Mouse (Mus musculus) hindbrain, embryonic 13.5 days (tissue): ENCODE data around the gene Sptbn4. TPM values are rescaled to one million over a fixed set of nuclear protein-coding genes. Genes with fewer than 3 reads are reported as not detected.
A peak's percentile ranks its signal among the peaks of the same experiment; 100 is the strongest.
"Not testable (repeated sequence)": the region's sequence is repeated elsewhere in the genome, so short reads cannot be mapped to it uniquely, and the experiment has no call there.

ENCODE experiments used
- ATAC-seq: fragments of 200-750 bp; cut with Nextera tagmentation; 2 replicates; pipeline ENCODE4 v1.8.0; 2017; ENCODE audit warnings: moderate TSS enrichment; ENCODE audit not compliant: low FRiP score
- H3K27ac ChIP-seq: fragments of 300-500 bp; sonication (generic); 2 replicates; pipeline ENCODE4 v1.5.1; 2015; ENCODE audit warnings: inconsistent platforms, mild to moderate bottlenecking, moderate library complexity
- H3K27me3 ChIP-seq: fragments of 300-500 bp; sonication (generic); 2 replicates; pipeline ENCODE4 v1.6.1; 2015; ENCODE audit warnings: mild to moderate bottlenecking, inconsistent platforms
- H3K36me3 ChIP-seq: fragments of 300-500 bp; sonication (generic); 2 replicates; pipeline ENCODE4 v1.6.1; 2015; ENCODE audit warnings: mild to moderate bottlenecking, inconsistent platforms
- H3K4me1 ChIP-seq: fragments of 300-500 bp; sonication (generic); replicated peaks from 2 replicates; pipeline ENCODE4 v1.6.1; 2015; ENCODE audit warnings: inconsistent platforms
- H3K4me2 ChIP-seq: fragments of 300-500 bp; sonication (generic); 2 replicates; pipeline ENCODE4 v1.6.1; 2015; ENCODE audit warnings: inconsistent platforms, mild to moderate bottlenecking, moderate library complexity
- H3K4me3 ChIP-seq: fragments of 300-500 bp; sonication (generic); 2 replicates; pipeline ENCODE4 v1.5.1; 2015; ENCODE audit warnings: mild to moderate bottlenecking, inconsistent platforms
- H3K9ac ChIP-seq: fragments of 300-500 bp; sonication (generic); 2 replicates; pipeline ENCODE4 v1.6.1; 2015; ENCODE audit warnings: mild to moderate bottlenecking, inconsistent platforms
- H3K9me3 ChIP-seq: fragments of 300-500 bp; sonication (generic); 2 replicates; pipeline ENCODE4 v1.6.1; 2016; ENCODE audit warnings: inconsistent platforms
- WGBS: fragments of 180-500 bp; shearing (Covaris S2); methylation state at CpG from one replicate; pipeline ENCODE4 v1.1.7; 2015; 5-methylcytosine and 5-hydroxymethylcytosine counted together
- polyA plus RNA-seq: library from polyadenylated mRNA; unstranded; fragments of >200 nt; fragmentation: Nextera tagmentation; extraction: Ambion mirVana; gene quantifications from 2 replicates; pipeline ENCODE4 v1.2.1, GENCODE M21; 2015

Sptbn4 gene
- polyA plus RNA-seq, result 2.2 and 2.6 TPM in 2 replicates

DNA sequence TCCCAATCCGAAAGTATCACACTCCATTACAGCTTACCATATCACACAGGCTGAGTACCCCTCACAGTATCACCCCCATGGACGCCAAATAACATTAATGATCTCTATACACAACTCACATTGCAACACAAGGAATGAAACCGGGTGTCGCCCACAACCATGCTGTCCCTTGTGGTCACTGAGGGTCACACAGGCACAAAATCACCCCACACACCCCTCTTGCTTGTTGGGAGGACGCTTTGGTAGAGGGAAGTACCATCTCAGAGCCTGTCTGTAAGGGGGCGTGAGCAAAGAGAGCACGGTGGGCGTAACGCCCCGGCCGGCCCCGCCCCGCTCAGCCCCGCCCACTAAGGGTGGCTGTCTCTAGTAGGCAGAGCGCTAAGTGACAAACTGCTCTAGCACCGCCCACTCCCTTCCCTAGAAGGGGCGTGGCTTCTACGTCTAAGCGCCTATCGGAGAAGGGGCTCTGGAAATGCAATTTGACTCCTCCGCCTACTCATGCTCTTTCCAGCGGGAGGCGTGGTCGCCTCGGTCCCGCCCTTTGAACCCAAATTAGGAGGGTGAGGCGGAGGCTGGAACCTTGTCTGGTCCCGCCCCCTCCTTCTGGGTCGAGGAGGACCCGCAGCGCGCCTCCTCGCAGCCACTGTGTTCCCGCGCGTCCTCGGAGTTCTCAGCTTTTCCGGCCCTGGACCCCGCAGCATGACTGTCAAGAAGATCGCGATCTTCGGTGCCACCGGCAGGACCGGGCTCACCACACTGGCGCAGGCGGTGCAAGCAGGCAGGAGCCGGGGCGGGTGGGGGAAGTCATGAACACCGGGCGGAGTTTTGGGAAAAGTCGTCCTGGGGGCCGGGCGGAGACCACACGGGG, at the start of gene Sptbn4, which contains the start of gene Blvrb:
Gene Sptbn4, minus strand, starts transcription at position 268 of the 868 bp plus-strand sequence.
Gene Blvrb, plus strand, starts transcription at position 560 of the 868 bp plus-strand sequence.
- peak; percentile 93 for ATAC-seq
- Histone ChIP-seq H3K4me1 (peaks cover 28% of the 10 kb centered on the region), H3K36me3 (no peaks in the 10 kb centered on the region), H3K4me2 (peak within 1 kb of the TSS; percentile 90), H3K27ac (peak within 1 kb of the TSS; percentile 86), H3K4me3 (peak within 1 kb of the TSS; percentile 65), H3K9me3 (no peaks in the 10 kb centered on the region), H3K9ac (peak within 1 kb of the TSS; percentile 89), H3K27me3 (peaks cover 32% of the 10 kb centered on the region)
- 2% methylated on average over 54 of the region's 54 CpGs for WGBS

DNA sequence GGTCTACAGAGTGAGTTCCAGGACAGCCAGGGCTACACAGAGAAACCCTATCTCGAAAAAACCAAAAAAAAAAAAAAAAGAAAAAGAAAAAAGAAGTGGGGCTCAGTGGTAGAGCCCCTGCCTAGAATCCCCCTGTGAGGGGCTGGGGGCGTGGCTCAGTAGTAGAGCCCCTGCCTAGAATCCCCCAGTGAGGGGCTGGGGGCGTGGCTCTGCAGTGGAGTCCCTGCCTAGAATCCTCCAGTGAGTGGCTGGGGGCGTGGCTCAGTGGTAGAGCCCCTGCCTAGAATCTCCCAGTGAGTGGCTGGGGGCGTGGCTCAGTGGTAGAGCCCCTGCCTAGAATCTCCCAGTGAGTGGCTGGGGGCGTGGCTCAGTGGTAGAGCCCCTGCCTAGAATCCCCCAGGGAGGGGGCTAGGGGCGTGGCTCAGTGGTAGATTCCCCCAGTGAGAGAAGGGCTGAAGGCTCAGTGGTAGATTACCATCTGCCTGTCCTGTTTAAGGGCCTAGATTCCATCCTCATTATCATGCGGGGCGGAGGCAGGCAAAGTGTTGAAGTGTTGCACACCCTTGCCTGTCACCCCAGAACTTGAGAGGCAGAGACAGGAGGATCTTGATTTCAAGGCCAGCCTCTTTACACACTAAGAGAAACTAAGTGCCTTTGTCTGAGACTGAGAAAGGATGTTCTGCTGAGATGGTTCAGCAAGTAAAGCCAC, 47.3 kb upstream of the Sptbn4 start:
- H3K9me3 ChIP-seq, H3K4me3 ChIP-seq, H3K36me3 ChIP-seq, H3K27me3 ChIP-seq, ATAC-seq, H3K27ac ChIP-seq, H3K4me2 ChIP-seq, H3K9ac ChIP-seq: not testable (repeated sequence)
- H3K4me1 ChIP-seq, result peaks cover 13% of the 10 kb centered on the region
- WGBS, result 89% methylated on average over 9 of the region's 9 CpGs

DNA sequence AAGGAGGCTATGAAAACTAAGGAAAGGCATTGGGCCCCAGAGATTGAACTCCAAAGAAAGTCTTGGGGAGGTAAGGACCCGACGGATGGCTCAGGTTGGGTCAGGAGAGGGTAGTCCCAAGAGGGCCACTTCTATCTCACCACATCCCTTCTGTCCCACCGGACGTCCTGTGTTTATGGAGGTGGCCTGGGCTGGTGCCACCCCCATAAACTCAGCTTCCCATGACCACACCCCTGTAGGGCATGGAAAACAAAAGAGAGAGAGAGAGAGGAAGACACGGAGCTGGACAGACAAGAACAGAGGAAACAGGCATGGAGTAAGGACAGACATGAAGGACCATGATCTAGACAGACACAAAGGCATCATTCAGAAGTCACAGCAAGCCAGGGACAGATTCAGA, 46.0 kb upstream of the Sptbn4 start:
- ATAC-seq, result no peak
- peaks cover 12% of the 10 kb centered on the region for H3K27me3 ChIP-seq
- H3K27ac ChIP-seq, result no peak overlapping the region
- H3K9ac ChIP-seq, result no peak overlapping the region
- H3K4me2 ChIP-seq, result no peak overlapping the region
- no peaks in the 10 kb centered on the region for H3K9me3 ChIP-seq
- no peaks in the 10 kb centered on the region for H3K36me3 ChIP-seq
- 88% methylated on average over 5 of the region's 5 CpGs for WGBS
- peaks cover 13% of the 10 kb centered on the region for H3K4me1 ChIP-seq
- H3K4me3 ChIP-seq, result no peak overlapping the region

DNA sequence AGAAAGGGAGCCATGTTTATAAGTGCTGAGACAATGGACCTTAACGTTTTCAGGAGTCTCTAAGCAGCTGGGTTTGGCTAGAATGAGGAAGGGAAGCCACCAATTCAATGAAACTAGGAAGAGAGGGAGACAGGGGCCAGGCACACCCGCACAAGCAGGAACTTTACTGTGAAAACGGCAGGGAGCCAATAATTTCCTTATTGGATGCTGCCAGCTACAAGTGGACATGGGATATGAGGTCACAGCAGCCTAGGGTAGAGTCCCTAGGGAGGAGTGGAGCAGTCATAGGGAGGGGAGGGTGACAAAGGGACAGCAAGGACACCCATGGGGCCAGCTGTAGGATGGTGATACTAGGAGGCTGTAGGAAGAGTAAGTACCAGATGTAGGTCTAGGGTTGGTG, 45.5 kb upstream of the Sptbn4 start:
- Histone ChIP-seq H3K36me3 (no peaks in the 10 kb centered on the region), H3K4me3 (no peak overlapping the region), H3K9me3 (no peaks in the 10 kb centered on the region), H3K4me1 (peaks cover 16% of the 10 kb centered on the region), H3K9ac (no peak overlapping the region), H3K27me3 (peaks cover 12% of the 10 kb centered on the region), H3K4me2 (no peak overlapping the region), H3K27ac (no peak overlapping the region)
- WGBS, result 80% methylated on average over 3 of the region's 3 CpGs
- ATAC-seq, result no peak

GRCm38 (mm10) chr7:27491856-27492255, 44.4 kb upstream of the Sptbn4 start:
- H3K36me3 ChIP-seq, result no peaks in the 10 kb centered on the region
- peaks cover 12% of the 10 kb centered on the region for H3K27me3 ChIP-seq
- H3K4me3 ChIP-seq, result no peak overlapping the region
- H3K9me3 ChIP-seq, result no peaks in the 10 kb centered on the region
- H3K4me2 ChIP-seq, result no peak overlapping the region
- ATAC-seq, result no peak
- no peak overlapping the region for H3K27ac ChIP-seq
- WGBS, result 73% methylated on average over 7 of the region's 7 CpGs
- no peak overlapping the region for H3K9ac ChIP-seq
- peaks cover 23% of the 10 kb centered on the region for H3K4me1 ChIP-seq

DNA sequence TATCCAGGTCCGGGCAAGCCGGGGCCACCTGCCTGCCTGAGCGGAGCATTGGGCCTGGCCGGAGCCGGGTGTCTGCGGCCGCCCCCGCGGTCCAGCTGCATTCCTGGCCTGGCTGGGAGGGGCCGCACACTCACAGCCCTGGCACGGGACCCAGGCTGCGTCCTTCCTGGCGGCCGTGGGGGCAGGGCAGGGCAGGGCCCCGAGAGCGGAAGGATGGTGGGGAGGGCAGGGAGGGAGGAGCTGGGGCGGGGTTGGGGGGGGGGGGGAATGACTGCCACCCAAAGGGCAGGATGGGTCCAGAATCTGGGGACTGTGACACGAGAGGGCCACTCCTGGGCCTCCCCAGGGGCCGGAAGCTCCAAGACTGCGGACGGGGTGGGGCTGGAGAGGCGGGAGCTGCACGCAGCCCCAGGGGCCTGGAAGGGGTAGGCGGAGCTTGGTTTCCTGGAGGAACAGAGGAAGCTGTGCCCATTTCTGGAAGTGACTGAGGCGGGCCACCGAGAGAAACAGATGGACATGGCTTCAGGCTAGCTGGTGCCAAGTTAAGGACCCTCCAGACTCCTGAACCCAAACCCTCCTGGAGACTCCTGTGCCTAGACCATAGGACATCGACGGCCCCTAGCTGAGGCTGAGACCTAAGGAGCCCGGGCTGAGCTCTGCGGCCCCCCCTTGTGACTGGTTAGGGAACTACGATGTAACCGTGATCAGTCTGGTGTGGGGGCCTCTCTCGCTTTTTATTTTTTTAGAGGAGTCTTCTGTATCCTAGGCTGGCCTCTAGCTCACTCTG, 43.2 kb upstream of the Sptbn4 start:
- H3K4me3 ChIP-seq, result peak overlapping the region; percentile 28
- peaks cover 26% of the 10 kb centered on the region for H3K4me1 ChIP-seq
- H3K9me3 ChIP-seq, result no peaks in the 10 kb centered on the region
- WGBS, result 3% methylated on average over 27 of the region's 33 CpGs
- H3K36me3 ChIP-seq, result no peaks in the 10 kb centered on the region
- peak overlapping the region; percentile 58 for H3K27ac ChIP-seq
- H3K27me3 ChIP-seq, result peaks cover 12% of the 10 kb centered on the region
- 0 out of 2 replicates have a peak, but pooled peaks have one; percentile 11 for ATAC-seq
- peak overlapping the region; percentile 48 for H3K4me2 ChIP-seq
- H3K9ac ChIP-seq, result peak overlapping the region; percentile 64; the same call in 1 of the 2 replicates

DNA sequence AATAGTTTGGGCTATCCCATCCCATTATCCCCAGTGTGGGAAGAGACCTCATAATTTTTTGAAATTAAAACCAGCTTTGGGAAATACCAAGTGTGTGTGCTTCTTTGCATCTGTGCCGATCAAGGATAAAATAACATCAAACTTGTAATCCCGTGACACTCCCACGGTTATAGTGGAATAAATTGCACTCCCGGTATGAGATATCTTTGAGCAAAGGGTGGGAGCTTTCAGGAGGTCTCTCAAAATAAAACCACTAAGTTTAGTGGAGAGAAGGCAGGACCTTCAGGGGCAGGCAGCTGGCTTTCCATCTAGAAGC, 42.7 kb upstream of the Sptbn4 start:
- no peaks in the 10 kb centered on the region for H3K9me3 ChIP-seq
- WGBS, result 45% methylated on average over 4 of the region's 4 CpGs
- peaks cover 16% of the 10 kb centered on the region for H3K27me3 ChIP-seq
- peak overlapping the region; percentile 28 for H3K4me3 ChIP-seq
- no peaks in the 10 kb centered on the region for H3K36me3 ChIP-seq
- peak overlapping the region; percentile 58 for H3K27ac ChIP-seq
- H3K4me2 ChIP-seq, result peak overlapping the region; percentile 48
- peaks cover 26% of the 10 kb centered on the region for H3K4me1 ChIP-seq
- no peak for ATAC-seq
- peak overlapping the region; percentile 64; the same call in 1 of the 2 replicates for H3K9ac ChIP-seq

GRCm38 (mm10) chr7:27489270-27489869, 41.9 kb upstream of the Sptbn4 start:
- 90% methylated on average over 25 of the region's 25 CpGs for WGBS
- ATAC-seq, result no peak
- Histone ChIP-seq H3K9me3 (no peaks in the 10 kb centered on the region), H3K4me3 (no peak overlapping the region), H3K4me2 (no peak overlapping the region), H3K27me3 (peaks cover 17% of the 10 kb centered on the region), H3K36me3 (no peaks in the 10 kb centered on the region), H3K9ac (no peak overlapping the region), H3K4me1 (peaks cover 26% of the 10 kb centered on the region), H3K27ac (no peak overlapping the region)

GRCm38 (mm10) chr7:27487740-27488268, 40.3 kb upstream of the Sptbn4 start:
- no peak for ATAC-seq
- Histone ChIP-seq H3K27me3 (peaks cover 17% of the 10 kb centered on the region), H3K27ac (peak overlapping the region; percentile 94), H3K9me3 (no peaks in the 10 kb centered on the region), H3K4me2 (peak overlapping the region; percentile 61), H3K4me1 (peaks cover 26% of the 10 kb centered on the region), H3K4me3 (peak overlapping the region; percentile 70), H3K9ac (peak overlapping the region; percentile 77), H3K36me3 (no peaks in the 10 kb centered on the region)
- 3% methylated on average over 13 of the region's 13 CpGs for WGBS

GRCm38 (mm10) chr7:27486770-27487697, 39.5 kb upstream of the Sptbn4 start, which contains the start of gene Sertad1:
Sertad1 (plus strand) TSS chr7:27486910.
- under 1% methylated on average over 80 of the region's 80 CpGs for WGBS
- Histone ChIP-seq H3K9ac (peak within 1 kb of the TSS; percentile 77), H3K4me3 (peak within 1 kb of the TSS; percentile 70), H3K36me3 (no peaks in the 10 kb centered on the region), H3K9me3 (no peaks in the 10 kb centered on the region), H3K27ac (peak within 1 kb of the TSS; percentile 94), H3K4me1 (peaks cover 26% of the 10 kb centered on the region), H3K27me3 (peaks cover 17% of the 10 kb centered on the region), H3K4me2 (peak within 1 kb of the TSS; percentile 61)
- peak; percentile 97 for ATAC-seq
